Mouse (Mus musculus) R1 (cell line): Measurements from ENCODE around the gene Astn1.

Experiments used
- DNase-seq: peaks from one replicate; pipeline ENCODE4 v3.0.0-alpha.2; 2018; ENCODE audit warnings: low read depth, low spot score

The Astn1 gene

GRCm38 (mm10) chr1:158739132-158739919 lies 377.3 kb downstream of the Astn1 start:
- no peak for DNase-seq

- DNase-seq, result no peak
Observed at GRCm38 (mm10) chr1:158740161-158740766, 378.2 kb downstream of the Astn1 start.

- no peak for DNase-seq
Observed at GRCm38 (mm10) chr1:158740949-158741348, 378.9 kb downstream of the Astn1 start.
